Mouse (Mus musculus): ENCODE results near the gene Tnfrsf25. TPM values are rescaled to one million over a fixed set of nuclear protein-coding genes. Genes with fewer than 3 reads are reported as not detected.

Gene Tnfrsf25
- polyA plus RNA-seq, 1 experiment from 2014 or later, result 0.11 TPM

GRCm38 (mm10) chr4:152136876-152137250, 21.1 kb downstream of the Tnfrsf25 start:
- WGBS (ENCODE audit: missing documents), result 96% methylated on average over 2 of the region's 2 CpGs
- Histone ChIP-seq H3K79me2 (ENCODE audit: inconsistent target) (no peaks in the 10 kb centered on the region), H3K27ac (no peak overlapping the region), H3K36me3 (ENCODE audit: inconsistent target) (no peaks in the 10 kb centered on the region), H3K4me3 (ENCODE audit: inconsistent target) (no peak overlapping the region)

GRCm38 (mm10) chr4:152138497-152139260, 22.9 kb downstream of the Tnfrsf25 start:
- Histone ChIP-seq H3K36me3 (ENCODE audit: inconsistent target) (no peaks in the 10 kb centered on the region), H3K4me3 (ENCODE audit: inconsistent target) (no peak overlapping the region), H3K79me2 (ENCODE audit: inconsistent target) (no peaks in the 10 kb centered on the region), H3K27ac (no peak overlapping the region)
- 5% methylated on average over 51 of the region's 51 CpGs for WGBS (ENCODE audit: missing documents)

GRCm38 (mm10) chr4:152140441-152140840, 24.7 kb downstream of the Tnfrsf25 start:
- H3K36me3 ChIP-seq (ENCODE audit: inconsistent target), result no peaks in the 10 kb centered on the region
- H3K79me2 ChIP-seq (ENCODE audit: inconsistent target), result no peaks in the 10 kb centered on the region

GRCm38 (mm10) chr4:152141521-152142135, 25.9 kb downstream of the Tnfrsf25 start:
- no peaks in the 10 kb centered on the region for H3K79me2 ChIP-seq (ENCODE audit: inconsistent target)
- no peaks in the 10 kb centered on the region for H3K36me3 ChIP-seq (ENCODE audit: inconsistent target)
- no peak overlapping the region for H3K27ac ChIP-seq
- no peak overlapping the region for H3K4me3 ChIP-seq (ENCODE audit: inconsistent target)
- 89% methylated on average over 8 of the region's 8 CpGs for whole genome bisulfite sequencing (ENCODE audit: missing documents)

More at GRCm38 (mm10) chr4:152140441-152140840, 24.7 kb downstream of the Tnfrsf25 start:
- 35% methylated on average over 6 of the region's 6 CpGs for WGBS (ENCODE audit: missing documents)
- Histone ChIP-seq H3K4me3 (ENCODE audit: inconsistent target) (no peak overlapping the region), H3K27ac (no peak overlapping the region)

GRCm38 (mm10) chr4:152143632-152144031, 27.9 kb downstream of the Tnfrsf25 start:
- Histone ChIP-seq H3K36me3 (ENCODE audit: inconsistent target) (no peaks in the 10 kb centered on the region), H3K27ac (no peak overlapping the region), H3K4me3 (ENCODE audit: inconsistent target) (no peak overlapping the region), H3K79me2 (ENCODE audit: inconsistent target) (no peaks in the 10 kb centered on the region)
- 91% methylated on average over 1 of the region's 1 CpGs for WGBS (ENCODE audit: missing documents)

- Histone ChIP-seq H3K4me3 (ENCODE audit: inconsistent target) (no peak overlapping the region), H3K27ac (no peak overlapping the region), H3K36me3 (ENCODE audit: inconsistent target) (no peaks in the 10 kb centered on the region), H3K79me2 (ENCODE audit: inconsistent target) (no peaks in the 10 kb centered on the region)
- 88% methylated on average over 10 of the region's 10 CpGs for WGBS (ENCODE audit: missing documents)
These were observed 29.7 kb downstream of the Tnfrsf25 start for GRCm38 (mm10) chr4:152145473-152145872.

GRCm38 (mm10) chr4:152146033-152146827, 30.5 kb downstream of the Tnfrsf25 start:
- Histone ChIP-seq H3K79me2 (ENCODE audit: inconsistent target) (no peaks in the 10 kb centered on the region), H3K4me3 (ENCODE audit: inconsistent target) (no peak overlapping the region), H3K27ac (no peak overlapping the region), H3K36me3 (ENCODE audit: inconsistent target) (no peaks in the 10 kb centered on the region)
- 78% methylated on average over 11 of the region's 11 CpGs for WGBS (ENCODE audit: missing documents)

GRCm38 (mm10) chr4:152150546-152150945, 34.8 kb downstream of the Tnfrsf25 start:
- H3K79me2 ChIP-seq (ENCODE audit: inconsistent target), result no peaks in the 10 kb centered on the region
- H3K4me3 ChIP-seq (ENCODE audit: inconsistent target), result no peak overlapping the region
- no peak overlapping the region for H3K27ac ChIP-seq
- H3K36me3 ChIP-seq (ENCODE audit: inconsistent target), result no peaks in the 10 kb centered on the region
- 91% methylated on average over 3 of the region's 4 CpGs for WGBS (ENCODE audit: missing documents)

GRCm38 (mm10) chr4:152151451-152151965, 35.8 kb downstream of the Tnfrsf25 start:
- 50% methylated on average over 7 of the region's 7 CpGs for WGBS (ENCODE audit: missing documents)
- Histone ChIP-seq H3K27ac (no peak overlapping the region), H3K36me3 (ENCODE audit: inconsistent target) (no peaks in the 10 kb centered on the region), H3K79me2 (ENCODE audit: inconsistent target) (no peaks in the 10 kb centered on the region), H3K4me3 (ENCODE audit: inconsistent target) (no peak overlapping the region)

- H3K4me3 ChIP-seq (ENCODE audit: inconsistent target), result no peak within 1 kb of the TSS
- no peaks in the 10 kb centered on the region for H3K79me2 ChIP-seq (ENCODE audit: inconsistent target)
- no peak within 1 kb of the TSS for H3K27ac ChIP-seq
- no peaks in the 10 kb centered on the region for H3K36me3 ChIP-seq (ENCODE audit: inconsistent target)
- 8% methylated on average over 47 of the region's 57 CpGs for WGBS (ENCODE audit: missing documents)
These were observed 36.3 kb downstream of the Tnfrsf25 start, which contains the start of gene Espn for GRCm38 (mm10) chr4:152151966-152152544. Gene Espn, minus strand, starts transcription at chr4:152152371.

GRCm38 (mm10) chr4:152153771-152154177, 38.0 kb downstream of the Tnfrsf25 start:
- Histone ChIP-seq H3K4me3 (ENCODE audit: inconsistent target) (no peak overlapping the region), H3K36me3 (ENCODE audit: inconsistent target) (no peaks in the 10 kb centered on the region), H3K79me2 (ENCODE audit: inconsistent target) (no peaks in the 10 kb centered on the region), H3K27ac (no peak overlapping the region)
- under 1% methylated on average over 23 of the region's 23 CpGs for WGBS (ENCODE audit: missing documents)

- Histone ChIP-seq H3K4me3 (ENCODE audit: inconsistent target) (no peak overlapping the region), H3K79me2 (ENCODE audit: inconsistent target) (no peaks in the 10 kb centered on the region), H3K27ac (no peak overlapping the region), H3K36me3 (ENCODE audit: inconsistent target) (no peaks in the 10 kb centered on the region)
- WGBS (ENCODE audit: missing documents), result 73% methylated on average over 4 of the region's 4 CpGs
These were observed 39.3 kb downstream of the Tnfrsf25 start for GRCm38 (mm10) chr4:152155019-152155418.

- Histone ChIP-seq H3K79me2 (ENCODE audit: inconsistent target) (no peaks in the 10 kb centered on the region), H3K27ac (no peak overlapping the region), H3K36me3 (ENCODE audit: inconsistent target) (no peaks in the 10 kb centered on the region), H3K4me3 (ENCODE audit: inconsistent target) (peak overlapping the region; percentile 5; the same call in 1 of the 2 replicates)
- WGBS (ENCODE audit: missing documents), result 13% methylated on average over 21 of the region's 21 CpGs
These were observed 42.2 kb downstream of the Tnfrsf25 start for GRCm38 (mm10) chr4:152157779-152158584.
